Mouse (Mus musculus) frontal cortex, adult 2 months (tissue): Measurements from ENCODE around the gene Gga1. TPM values are rescaled to one million over a fixed set of nuclear protein-coding genes. Genes with fewer than 3 reads are reported as not detected.

Experiments used
- DNase-seq, 2 experiments: peaks; one replicate each; pipeline ENCODE4 v3.0.0; 2022; ENCODE audit warnings: low spot score in 1 of 2; ENCODE audit errors: extremely low spot score in 1 of 2
- polyA plus RNA-seq: library from polyadenylated mRNA; depleted of rRNA; stranded (reverse); fragments of >200 nt; gene quantifications from 2 replicates; pipeline ENCODE4 v1.2.3, GENCODE M21; 2012; rRNA removed

Gga1 gene
- polyA plus RNA-seq, result 69.5 and 70.8 TPM in 2 replicates

DNA sequence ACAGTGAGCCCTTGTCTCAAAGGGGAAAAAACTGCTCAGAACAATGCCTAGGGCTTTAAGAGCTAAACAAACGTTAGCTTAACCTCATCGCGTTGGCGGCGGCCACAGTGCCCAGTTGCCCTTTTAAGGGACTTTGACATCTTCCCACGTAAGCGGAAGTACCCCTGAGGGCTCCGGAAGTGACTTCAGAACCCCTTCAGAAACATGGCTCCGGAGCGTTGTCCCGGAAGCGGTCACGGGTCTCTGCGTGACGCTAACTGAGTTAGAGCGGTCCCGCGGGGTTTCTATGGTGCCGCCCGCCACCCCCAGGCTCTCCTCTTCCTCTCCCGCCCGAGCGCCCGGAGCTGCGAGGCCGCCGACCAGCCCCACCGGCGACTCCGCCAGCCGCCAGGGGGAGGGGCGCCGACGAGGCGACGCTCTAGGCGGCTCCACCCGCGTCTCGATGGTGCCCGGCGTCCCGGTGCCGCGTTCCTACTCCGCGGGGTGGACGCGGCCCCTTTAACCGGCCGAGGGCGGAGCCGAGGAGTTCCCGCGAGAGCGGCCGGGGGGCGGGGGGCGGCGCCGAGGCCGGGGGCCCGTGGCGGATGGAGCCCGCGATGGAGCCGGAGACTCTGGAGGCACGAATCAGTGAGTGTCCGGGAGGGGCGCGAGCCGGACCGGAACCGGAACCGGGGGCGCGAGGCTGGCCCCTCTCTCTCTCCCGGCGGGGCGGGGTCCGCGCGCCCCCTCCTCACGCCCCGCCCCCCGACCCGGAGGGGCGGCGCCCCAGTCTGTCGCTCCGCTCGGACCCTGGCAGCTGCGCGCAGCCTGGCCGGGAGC lies at the start of gene Gga1:
Gga1 (plus strand) TSS at position 200 of the 819 bp plus-strand sequence.
- peak; percentile 94 to 98 for DNase-seq

DNA sequence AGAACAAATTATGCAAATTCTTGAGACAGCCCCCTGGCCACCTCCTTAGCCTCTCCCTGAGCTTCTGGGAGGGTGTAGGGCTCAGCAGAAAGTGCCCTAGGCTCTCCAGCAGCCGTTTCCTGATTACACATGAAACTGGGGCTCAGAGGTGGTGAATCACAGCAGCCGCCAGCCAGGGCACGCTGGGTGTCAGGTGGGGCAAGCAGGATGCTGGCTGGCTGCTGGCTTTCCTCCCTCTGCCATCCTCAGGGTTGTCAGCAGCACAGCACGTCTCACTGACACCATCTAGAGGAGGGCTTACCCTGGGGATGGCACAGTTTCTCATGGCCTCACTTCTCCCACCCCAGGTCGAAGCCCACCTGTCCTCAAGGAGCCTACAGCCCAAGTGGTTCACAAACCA lies 48.7 kb upstream of the Gga1 start:
- no peak for DNase-seq

- DNase-seq, result no peak
These were observed 47.4 kb upstream of the Gga1 start for GRCm38 (mm10) chr15:78829636-78830035.

DNA sequence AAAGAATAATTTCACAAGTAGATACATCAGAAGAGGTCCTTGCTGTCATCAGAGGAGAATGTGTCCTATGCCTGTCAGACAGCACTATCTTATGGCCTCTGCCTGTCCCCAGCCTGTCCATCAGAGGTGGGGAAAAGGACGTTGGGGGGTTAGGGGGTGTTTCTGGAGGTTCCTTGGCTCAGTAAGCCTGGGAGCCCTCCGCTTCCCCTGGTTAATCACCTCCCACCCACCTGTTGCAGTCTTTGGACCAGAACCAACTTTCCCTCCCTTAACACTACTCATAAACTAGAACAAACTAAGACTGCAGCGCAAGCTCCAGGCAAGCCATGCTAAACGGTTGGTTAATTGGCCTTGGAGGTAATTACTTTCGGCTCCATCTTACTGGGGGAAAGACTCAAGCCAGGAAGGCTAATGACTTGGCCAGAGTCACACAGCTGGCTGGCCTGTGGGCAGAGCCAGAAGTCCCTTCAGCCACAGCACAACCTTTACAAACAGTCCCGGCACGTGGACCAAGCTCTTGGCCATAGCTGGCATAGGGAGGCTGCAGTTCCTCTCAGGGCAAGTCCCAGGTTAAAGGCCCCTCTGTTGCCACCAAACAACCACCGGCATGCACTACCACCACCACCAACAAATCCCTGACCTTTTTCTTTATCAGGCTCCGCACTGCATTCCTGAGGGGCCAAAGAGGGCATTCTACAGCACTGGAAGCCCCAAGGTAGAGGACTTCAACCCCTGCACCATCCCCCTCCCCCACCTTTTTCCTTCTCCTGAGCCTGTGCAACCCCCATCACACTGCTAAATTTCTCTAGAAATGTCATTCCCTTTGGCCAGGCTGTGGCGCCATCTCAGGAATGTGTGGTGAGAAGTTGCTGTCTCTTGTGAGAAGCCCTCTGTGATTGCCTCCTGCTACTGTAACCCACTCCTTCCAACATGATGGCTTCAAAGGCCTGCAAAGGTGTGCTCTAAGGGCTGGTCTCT lies 46.0 kb upstream of the Gga1 start:
- no peak for DNase-seq

DNA sequence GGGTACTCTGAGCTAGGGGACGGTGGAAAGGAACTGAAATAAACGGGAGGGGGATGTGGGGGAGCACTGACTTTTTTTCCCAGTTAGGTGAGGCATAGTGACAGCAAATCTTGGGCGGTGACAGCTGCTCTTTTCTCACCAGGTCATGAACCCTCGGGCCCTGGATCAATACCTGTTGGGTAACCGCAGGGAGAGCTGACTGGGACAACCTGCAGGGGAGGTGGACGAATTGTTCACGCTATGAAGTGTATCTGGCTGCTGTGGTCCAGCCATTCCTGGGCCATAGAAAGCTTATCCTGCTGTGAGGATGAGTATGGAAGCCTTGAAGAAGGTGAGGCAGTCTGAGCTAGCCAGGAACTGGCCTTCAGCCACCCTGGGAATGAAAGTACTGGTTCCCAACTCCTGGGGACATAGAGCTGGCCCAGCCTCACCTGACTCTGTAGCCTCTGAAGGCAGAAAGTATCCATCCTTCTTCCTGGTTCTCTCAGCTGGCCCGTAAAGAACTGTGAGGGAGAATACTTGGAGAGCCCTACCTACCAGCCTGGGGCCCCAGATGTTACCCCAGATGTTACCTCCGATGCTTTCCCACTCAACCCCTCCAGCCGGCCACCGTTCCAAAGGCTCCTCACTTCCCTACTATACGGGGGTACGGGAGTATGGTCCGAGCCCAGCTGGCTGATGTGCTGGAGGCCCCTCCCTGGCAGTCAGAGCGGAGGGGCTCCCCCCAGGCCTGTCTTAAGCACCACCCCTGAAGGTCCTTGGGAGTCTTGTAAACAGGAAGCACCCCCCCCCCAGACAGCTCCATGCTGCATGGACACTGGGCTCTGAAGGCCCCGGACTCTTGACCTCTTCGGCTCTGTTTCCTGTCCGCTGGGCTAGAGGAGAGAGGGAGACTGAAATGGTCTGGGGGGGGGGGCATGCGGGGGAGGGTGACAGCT lies 45.0 kb upstream of the Gga1 start:
- no peak for DNase-seq

- peak; percentile 60 to 74 for DNase-seq
These were observed 44.3 kb upstream of the Gga1 start for GRCm38 (mm10) chr15:78832701-78833123.

DNA sequence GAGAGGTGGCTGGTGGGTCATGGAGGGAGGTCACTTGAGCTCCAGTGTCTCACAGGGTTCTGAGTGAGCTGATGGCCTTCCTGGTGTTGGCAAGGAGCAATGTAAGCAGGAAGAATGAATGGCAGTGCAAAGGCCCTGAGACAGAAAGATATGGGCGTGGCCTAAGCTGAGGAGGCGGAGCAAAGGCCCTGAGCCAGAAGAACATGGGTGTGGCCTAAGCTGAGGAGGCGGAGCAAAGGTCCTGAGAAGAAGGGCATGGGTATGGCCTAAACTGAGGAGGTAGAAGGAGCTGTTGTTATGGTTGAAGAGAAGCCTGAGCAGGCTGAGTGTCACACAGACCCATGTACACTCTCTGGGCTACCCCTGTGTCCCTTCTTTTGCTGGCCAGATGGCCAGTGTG lies 43.4 kb upstream of the Gga1 start:
- no peak for DNase-seq

DNA sequence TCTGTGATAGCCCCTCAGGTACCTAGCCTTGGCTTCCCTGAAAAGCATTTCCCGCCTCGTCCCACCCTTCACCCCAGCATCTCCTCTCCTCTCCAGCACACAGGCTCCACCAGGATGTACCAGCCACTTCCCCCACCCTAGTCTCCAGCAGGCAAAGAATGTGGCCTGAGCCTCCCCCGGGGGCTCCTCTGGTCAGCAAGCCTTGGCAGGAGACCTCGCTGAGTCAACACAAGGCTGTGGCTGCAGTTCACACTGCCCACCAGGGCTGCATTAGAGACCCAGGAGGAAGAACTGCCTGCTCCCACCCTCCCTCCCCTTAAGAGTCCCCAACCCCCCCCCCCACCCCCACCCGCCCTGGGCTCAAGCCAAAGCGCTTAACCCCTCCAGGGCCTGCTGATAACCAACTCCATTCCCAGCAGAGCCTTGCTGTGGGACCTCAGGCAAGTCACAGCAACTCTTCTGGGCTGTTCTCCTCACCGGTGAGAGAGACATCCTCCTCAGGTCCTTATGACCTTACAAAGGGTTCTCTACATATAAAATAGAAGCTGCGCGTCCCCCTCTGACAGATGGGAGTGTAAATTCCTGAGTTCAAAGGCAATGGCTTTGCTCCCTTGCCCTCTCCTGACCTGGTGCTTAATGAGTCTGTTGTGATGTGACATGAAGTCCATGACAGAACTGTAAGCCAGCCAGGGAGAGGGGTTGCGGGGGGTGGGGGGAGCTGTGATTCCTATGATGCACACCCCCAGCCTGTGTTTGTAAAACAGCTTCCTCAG lies 42.6 kb upstream of the Gga1 start:
- no peak for DNase-seq

- DNase-seq, result no peak
These were observed 41.5 kb upstream of the Gga1 start for GRCm38 (mm10) chr15:78835200-78836085.

DNA sequence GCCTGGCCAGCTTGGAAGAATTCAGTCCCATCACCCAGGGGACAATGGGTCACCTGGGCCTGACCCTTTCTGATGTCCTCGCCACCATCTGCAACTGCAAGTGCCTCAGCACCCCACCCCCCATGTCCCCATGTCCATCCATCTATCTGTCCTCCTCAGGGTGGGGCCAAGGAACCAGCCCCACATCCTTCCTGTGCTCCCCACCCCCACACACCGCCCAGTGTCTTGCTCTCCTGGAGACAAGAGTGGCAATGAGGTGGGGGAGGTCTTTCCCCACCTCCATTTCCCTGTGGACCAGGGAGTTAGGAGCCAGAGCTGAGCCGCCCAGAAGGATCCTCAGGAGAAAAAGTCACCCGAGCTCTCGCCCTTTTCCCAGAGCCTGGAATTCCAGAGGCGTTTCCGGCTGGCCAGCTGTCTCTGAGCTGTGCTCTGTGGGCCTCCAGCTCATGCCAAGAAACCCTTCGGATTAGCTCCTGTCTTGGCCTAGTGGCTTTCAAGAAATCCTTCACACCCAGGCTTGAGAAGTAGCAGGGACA lies 40.8 kb upstream of the Gga1 start:
- DNase-seq, result no peak

- no peak for DNase-seq
These were observed 37.2 kb upstream of the Gga1 start for GRCm38 (mm10) chr15:78839744-78840143.

DNA sequence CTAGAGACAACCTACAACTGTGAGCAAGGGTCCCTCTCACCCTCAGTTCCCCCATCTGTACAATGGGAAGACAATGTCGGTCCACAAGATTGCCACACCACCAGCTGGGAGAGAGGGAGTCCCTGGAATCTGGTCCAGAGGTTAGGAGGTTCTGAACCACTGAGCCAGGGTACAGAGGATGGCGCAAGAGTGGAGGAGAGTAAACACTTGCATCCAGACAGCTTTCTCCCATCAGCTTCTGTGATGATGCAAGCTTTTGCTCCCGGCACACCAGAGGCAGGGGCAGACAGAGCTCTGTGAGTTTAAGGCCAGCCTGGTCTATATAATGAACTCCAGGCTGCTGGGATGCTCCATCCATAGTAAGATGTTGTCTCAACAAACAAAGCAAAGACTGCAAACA lies 36.7 kb upstream of the Gga1 start:
- no peak for DNase-seq

DNA sequence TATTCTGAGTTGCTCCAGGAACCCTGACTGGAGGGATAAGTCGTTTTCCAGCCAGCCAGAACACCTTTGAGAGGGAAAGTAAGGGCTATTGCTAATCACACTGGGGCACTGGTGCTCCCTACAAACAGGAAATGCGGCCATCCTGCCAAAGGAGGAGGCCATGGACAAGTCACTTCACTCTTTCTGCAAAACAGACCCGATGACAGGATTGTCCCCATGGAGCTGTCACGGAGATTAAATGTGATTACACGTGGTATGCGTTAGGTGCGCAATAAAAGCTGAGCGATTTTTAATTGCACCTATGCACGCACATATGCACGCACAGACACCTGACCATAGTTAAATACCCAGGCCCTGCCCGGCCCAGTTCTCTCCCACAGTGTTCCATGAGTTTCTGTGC lies 36.2 kb upstream of the Gga1 start:
- DNase-seq, result no peak

GRCm38 (mm10) chr15:78841161-78841790 lies 35.7 kb upstream of the Gga1 start:
- no peak for DNase-seq

DNA sequence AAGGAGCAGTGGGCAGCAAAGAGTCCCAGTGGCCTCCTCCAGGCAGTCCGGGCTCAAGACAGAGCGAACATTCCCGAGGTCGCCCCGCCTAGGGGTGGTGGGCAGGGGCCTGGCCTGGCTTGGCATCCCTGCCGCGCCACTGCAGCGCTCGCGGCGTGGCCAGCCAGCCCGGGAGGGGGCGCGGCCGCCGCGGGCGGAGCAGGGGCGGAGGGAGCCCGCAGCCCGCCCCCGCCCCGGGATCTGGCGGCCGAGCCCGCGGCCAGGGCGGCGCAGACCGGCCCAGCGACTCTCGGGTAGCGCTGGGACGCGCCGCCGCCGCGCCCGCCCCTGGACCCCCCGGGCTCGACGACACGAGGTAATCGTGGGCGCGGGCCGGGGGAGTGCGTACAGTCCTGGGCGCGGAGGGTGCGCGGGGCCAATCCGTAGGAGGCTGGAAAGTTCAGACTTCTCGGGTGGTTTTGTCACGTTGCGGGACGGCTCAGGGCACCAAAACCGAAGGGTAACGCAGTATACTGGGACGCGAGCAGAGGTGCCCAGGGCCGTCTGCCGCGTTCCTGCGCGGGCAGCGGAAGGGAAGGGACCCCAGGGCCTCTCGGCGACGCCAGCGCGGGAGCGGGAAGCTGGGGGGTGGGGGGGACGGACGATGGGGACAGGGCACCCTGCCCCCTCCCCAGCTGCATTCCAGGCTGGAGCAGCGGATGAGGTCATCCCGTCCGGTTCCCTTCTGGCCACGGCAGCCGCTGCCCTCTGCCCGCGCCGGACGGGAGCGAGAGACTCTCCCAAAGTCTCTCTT lies 34.4 kb upstream of the Gga1 start, which contains the start of gene Cdc42ep1:
Cdc42ep1 (plus strand) TSS at position 254 of the 793 bp plus-strand sequence.
- no peak for DNase-seq

DNA sequence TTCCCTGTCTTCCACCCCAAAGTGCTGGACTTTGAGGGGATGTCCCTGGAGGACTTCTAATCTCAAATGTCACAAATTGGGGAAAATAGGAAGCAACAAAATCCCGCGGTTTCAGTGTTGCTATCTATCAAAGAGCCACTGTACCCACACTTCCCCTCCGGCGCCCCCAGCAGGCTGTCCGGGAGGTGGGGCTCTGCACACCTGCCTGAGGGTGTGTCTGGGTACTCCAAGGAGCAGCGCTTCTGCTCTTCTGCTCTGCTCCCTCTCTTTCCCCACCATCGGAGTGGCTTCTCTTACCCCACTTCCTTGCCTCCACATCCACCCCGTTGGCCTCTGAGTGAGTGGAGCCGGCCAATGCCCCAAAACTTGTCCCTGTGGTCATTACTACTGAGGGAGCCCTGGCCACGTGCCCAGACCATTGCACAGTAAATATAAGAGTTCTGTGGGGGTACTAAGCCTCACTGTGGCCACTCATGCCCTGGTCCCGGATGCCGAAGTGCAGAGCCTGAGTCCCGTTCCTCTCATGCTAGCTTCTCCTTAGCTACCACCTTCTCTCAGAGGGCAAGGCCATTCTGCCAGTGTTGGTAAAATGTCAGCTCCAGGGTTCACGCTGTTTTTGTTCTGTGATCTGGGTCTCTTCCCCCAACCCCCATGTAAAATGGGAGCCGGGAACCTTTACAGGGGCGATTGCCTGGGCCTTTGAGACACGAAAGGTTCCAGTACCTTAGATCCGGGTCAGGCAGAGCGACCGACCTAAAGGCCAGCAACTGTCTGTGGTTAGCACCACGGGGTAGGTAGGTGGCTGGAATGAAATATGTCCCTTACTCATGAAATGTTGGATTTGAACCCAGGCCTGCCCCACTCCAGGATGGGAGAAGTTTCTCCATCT lies 33.2 kb upstream of the Gga1 start:
- DNase-seq, result no peak
